Mouse (Mus musculus): ENCODE measurements at regions not wholly inside any gene's neighbourhood (a gene's known extent, or its start where the extent isn't known, plus 50 kb on each side); places are given as distances from the start of the nearest gene placed in this dataset.

- H3K4me3 ChIP-seq (replicated peaks; ENCODE audit: extremely low read depth, low read depth, low read length), result no peak overlapping the region
- 48% methylated on average over 5 of the region's 5 CpGs for WGBS
- DNase-seq, result no peak
- TF ChIP-seq CTCF (IDR thresholded peaks at IDR 0.05; ENCODE audit: insufficient read depth, low read length) (no peak), POLR2A (IDR thresholded peaks at IDR 0.05; ENCODE audit: borderline replicate concordance, extremely low read depth, low read depth, low read length) (no peak)
- H3K4me1 ChIP-seq (ENCODE audit: control insufficient read depth, insufficient read depth, low read length), result no peaks in the 10 kb centered on the region
Measured at GRCm38 (mm10) chr4:125200762-125201161, 73.1 kb upstream of the Zc3h12a start.

- Histone ChIP-seq H3K4me3 (replicated peaks; ENCODE audit: extremely low read depth, low read depth, low read length) (no peak overlapping the region), H3K4me1 (ENCODE audit: control insufficient read depth, insufficient read depth, low read length) (no peaks in the 10 kb centered on the region)
- TF ChIP-seq CTCF (IDR thresholded peaks at IDR 0.05; ENCODE audit: insufficient read depth, low read length) (no peak), POLR2A (IDR thresholded peaks at IDR 0.05; ENCODE audit: borderline replicate concordance, extremely low read depth, low read depth, low read length) (no peak)
- DNase-seq, result no peak
- 34% methylated on average over 5 of the region's 5 CpGs for WGBS
Measured at GRCm38 (mm10) chr4:125199281-125199680, 71.6 kb upstream of the Zc3h12a start.

DNA sequence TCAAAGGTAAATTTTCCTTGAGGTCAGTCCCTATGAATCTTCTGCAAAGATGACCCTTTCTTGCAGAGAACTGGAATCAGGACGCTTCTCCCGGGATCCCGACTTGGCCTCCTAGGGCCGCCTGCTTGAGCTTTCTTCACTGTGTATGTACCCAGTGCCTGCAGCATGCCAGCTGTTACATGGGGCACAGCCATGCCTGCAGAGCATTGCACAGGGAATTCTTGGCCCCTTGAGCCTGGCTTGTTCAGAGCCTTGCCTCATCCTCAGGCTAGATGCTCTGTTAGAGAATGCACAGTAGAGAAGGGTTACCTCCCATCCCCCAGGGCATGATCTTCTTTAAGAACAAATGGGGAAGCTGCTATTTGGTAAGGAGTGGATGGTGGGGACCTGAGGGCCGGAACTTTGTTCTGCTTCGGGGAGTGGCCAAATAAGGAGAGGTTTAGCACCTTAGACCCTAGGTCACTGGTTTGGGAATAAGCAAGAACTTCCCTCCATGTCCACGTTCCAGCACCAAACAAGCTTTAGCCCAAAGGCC lies 68.3 kb upstream of the Zc3h12a start:
- no peak for TF ChIP-seq POLR2A (IDR thresholded peaks at IDR 0.05; ENCODE audit: borderline replicate concordance, extremely low read depth, low read depth, low read length)
- TF ChIP-seq CTCF (IDR thresholded peaks at IDR 0.05; ENCODE audit: insufficient read depth, low read length), result no peak
- no peak for DNase-seq
- Histone ChIP-seq H3K4me1 (ENCODE audit: control insufficient read depth, insufficient read depth, low read length) (no peaks in the 10 kb centered on the region), H3K4me3 (replicated peaks; ENCODE audit: extremely low read depth, low read depth, low read length) (no peak overlapping the region)
- WGBS, result 61% methylated on average over 7 of the region's 7 CpGs

GRCm38 (mm10) chr4:125194722-125195380 lies 67.2 kb upstream of the Zc3h12a start:
- Histone ChIP-seq H3K4me3 (replicated peaks; ENCODE audit: extremely low read depth, low read depth, low read length) (no peak overlapping the region), H3K4me1 (ENCODE audit: control insufficient read depth, insufficient read depth, low read length) (no peaks in the 10 kb centered on the region)
- TF ChIP-seq CTCF (IDR thresholded peaks at IDR 0.05; ENCODE audit: insufficient read depth, low read length), result no peak
- TF ChIP-seq POLR2A (IDR thresholded peaks at IDR 0.05; ENCODE audit: borderline replicate concordance, extremely low read depth, low read depth, low read length), result no peak
- no peak for DNase-seq
- WGBS, result 41% methylated on average over 12 of the region's 12 CpGs

GRCm38 (mm10) chr4:125194298-125194697 lies 66.7 kb upstream of the Zc3h12a start:
- no peak for DNase-seq
- TF ChIP-seq CTCF (IDR thresholded peaks at IDR 0.05; ENCODE audit: insufficient read depth, low read length), result no peak
- TF ChIP-seq POLR2A (IDR thresholded peaks at IDR 0.05; ENCODE audit: borderline replicate concordance, extremely low read depth, low read depth, low read length), result no peak
- 80% methylated on average over 12 of the region's 12 CpGs for WGBS
- no peaks in the 10 kb centered on the region for H3K4me1 ChIP-seq (ENCODE audit: control insufficient read depth, insufficient read depth, low read length)
- no peak overlapping the region for H3K4me3 ChIP-seq (replicated peaks; ENCODE audit: extremely low read depth, low read depth, low read length)

DNA sequence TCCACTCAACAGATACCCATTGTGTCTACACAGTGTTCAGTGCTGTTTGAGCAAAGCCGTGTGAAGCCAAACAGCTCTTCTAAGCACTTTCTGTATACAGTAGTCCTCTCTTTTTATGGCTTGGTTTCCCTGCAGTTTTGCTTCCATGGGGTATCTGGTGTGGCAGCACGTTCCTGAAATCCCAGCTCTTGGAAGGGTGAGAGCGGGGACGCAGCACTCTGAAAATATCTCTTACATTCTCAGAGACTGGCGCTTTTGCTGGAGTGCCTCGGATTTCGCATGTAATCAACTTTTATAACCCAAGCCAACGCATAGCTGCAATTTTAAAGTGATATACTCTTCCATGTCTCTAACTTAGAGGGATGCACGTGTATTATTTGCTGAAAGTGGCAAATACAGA lies 64.0 kb upstream of the Zc3h12a start:
- WGBS, result 68% methylated on average over 9 of the region's 9 CpGs
- H3K4me1 ChIP-seq (ENCODE audit: control insufficient read depth, insufficient read depth, low read length), result no peaks in the 10 kb centered on the region
- TF ChIP-seq POLR2A (IDR thresholded peaks at IDR 0.05; ENCODE audit: borderline replicate concordance, extremely low read depth, low read depth, low read length), result no peak
- TF ChIP-seq CTCF (IDR thresholded peaks at IDR 0.05; ENCODE audit: insufficient read depth, low read length), result no peak
- DNase-seq, result no peak
- H3K4me3 ChIP-seq (replicated peaks; ENCODE audit: extremely low read depth, low read depth, low read length), result no peak overlapping the region

- DNase-seq, result no peak
- Histone ChIP-seq H3K4me1 (ENCODE audit: control insufficient read depth, insufficient read depth, low read length) (no peaks in the 10 kb centered on the region), H3K4me3 (replicated peaks; ENCODE audit: extremely low read depth, low read depth, low read length) (no peak overlapping the region)
- no peak for TF ChIP-seq POLR2A (IDR thresholded peaks at IDR 0.05; ENCODE audit: borderline replicate concordance, extremely low read depth, low read depth, low read length)
- no peak for TF ChIP-seq CTCF (IDR thresholded peaks at IDR 0.05; ENCODE audit: insufficient read depth, low read length)
- WGBS, result 16% methylated on average over 11 of the region's 11 CpGs
Measured at GRCm38 (mm10) chr4:125191010-125191409, 63.4 kb upstream of the Zc3h12a start.

GRCm38 (mm10) chr4:125189971-125190370 lies 62.3 kb upstream of the Zc3h12a start:
- Histone ChIP-seq H3K4me3 (replicated peaks; ENCODE audit: extremely low read depth, low read depth, low read length) (no peak overlapping the region), H3K4me1 (ENCODE audit: control insufficient read depth, insufficient read depth, low read length) (no peaks in the 10 kb centered on the region)
- no peak for DNase-seq
- TF ChIP-seq CTCF (IDR thresholded peaks at IDR 0.05; ENCODE audit: insufficient read depth, low read length) (no peak), POLR2A (IDR thresholded peaks at IDR 0.05; ENCODE audit: borderline replicate concordance, extremely low read depth, low read depth, low read length) (no peak)

GRCm38 (mm10) chr4:125186246-125186645 lies 58.6 kb upstream of the Zc3h12a start:
- Histone ChIP-seq H3K4me3 (replicated peaks; ENCODE audit: extremely low read depth, low read depth, low read length) (no peak overlapping the region), H3K4me1 (ENCODE audit: control insufficient read depth, insufficient read depth, low read length) (no peaks in the 10 kb centered on the region)
- TF ChIP-seq CTCF (IDR thresholded peaks at IDR 0.05; ENCODE audit: insufficient read depth, low read length) (no peak), POLR2A (IDR thresholded peaks at IDR 0.05; ENCODE audit: borderline replicate concordance, extremely low read depth, low read depth, low read length) (no peak)
- no peak for DNase-seq
- WGBS, result 67% methylated on average over 9 of the region's 9 CpGs

DNA sequence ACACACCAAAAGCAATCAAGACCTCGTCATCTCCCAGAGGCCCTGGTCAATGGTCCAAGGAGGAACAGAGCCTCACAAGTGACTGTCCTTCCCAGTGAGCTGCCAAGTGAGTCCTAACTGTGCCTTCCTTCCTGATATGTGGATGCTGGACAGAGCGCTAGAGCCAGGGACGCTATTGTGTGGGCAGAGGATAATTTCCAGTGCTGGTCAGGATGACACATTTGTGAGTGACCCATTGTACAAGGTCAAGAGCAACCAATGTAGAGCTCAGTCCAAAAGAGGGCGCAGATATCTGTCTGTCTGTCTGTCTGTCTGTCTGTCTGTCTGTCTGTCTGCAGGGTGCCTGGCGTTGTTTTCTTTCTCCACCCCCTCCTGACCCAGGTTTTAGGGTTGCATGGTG lies 57.4 kb upstream of the Zc3h12a start:
- WGBS, result 74% methylated on average over 5 of the region's 5 CpGs
- no peak for TF ChIP-seq CTCF (IDR thresholded peaks at IDR 0.05; ENCODE audit: insufficient read depth, low read length)
- no peak for TF ChIP-seq POLR2A (IDR thresholded peaks at IDR 0.05; ENCODE audit: borderline replicate concordance, extremely low read depth, low read depth, low read length)
- H3K4me3 ChIP-seq (replicated peaks; ENCODE audit: extremely low read depth, low read depth, low read length), result no peak overlapping the region
- no peak for DNase-seq
- H3K4me1 ChIP-seq (ENCODE audit: control insufficient read depth, insufficient read depth, low read length), result no peaks in the 10 kb centered on the region
